Mouse (Mus musculus): ENCODE measurements around the gene Gfm2. TPM values are rescaled to one million over a fixed set of nuclear protein-coding genes. Genes with fewer than 3 reads are reported as not detected.

Gene Gfm2
- polyA plus RNA-seq, 1 experiment, result 20.9 TPM

DNA sequence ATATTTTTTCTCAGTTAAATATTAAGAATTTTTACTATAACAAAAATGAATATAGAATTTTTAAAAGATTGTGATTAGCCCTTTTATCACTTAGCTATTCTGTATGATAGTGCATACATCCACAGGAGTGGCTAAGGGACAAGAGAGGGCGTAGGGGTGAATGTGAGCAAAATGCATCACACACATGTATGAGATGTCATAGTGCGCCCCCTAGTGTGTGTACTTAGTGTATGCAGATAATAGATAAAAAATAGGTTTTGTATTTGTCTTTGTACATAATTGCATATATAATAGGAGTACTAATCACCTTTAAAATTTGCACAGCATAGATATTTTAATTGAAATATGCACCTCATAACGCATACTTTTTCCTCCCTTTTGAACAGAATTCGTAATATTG, 8.1 kb downstream of the Gfm2 start:
- Histone ChIP-seq H3K27me3 (ENCODE audit: control insufficient read depth, insufficient read depth, insufficient read length) (no peaks in the 10 kb centered on the region), H3K4me2 (ENCODE audit: low read depth) (no peak overlapping the region), H3ac (ENCODE audit: control insufficient read depth, insufficient read length) (no peak overlapping the region), H3K36me3 (ENCODE audit: control insufficient read depth, insufficient read depth) (peaks cover 53% of the 10 kb centered on the region), H3K4me3 (no peak overlapping the region), H3K79me2 (ENCODE audit: control insufficient read depth, insufficient read depth) (no peaks in the 10 kb centered on the region)
- TF ChIP-seq SRF (IDR thresholded peaks at IDR 0.05; ENCODE audit: control insufficient read depth, insufficient read length, low read depth) (no peak), MAX (IDR thresholded peaks at IDR 0.05; ENCODE audit: low read depth) (no peak), TCF3 (IDR thresholded peaks at IDR 0.05; ENCODE audit: insufficient read length, low read depth) (no peak), POLR2AphosphoS2 (IDR thresholded peaks at IDR 0.05; ENCODE audit: insufficient read length, low read depth) (no peak), CEBPB (IDR thresholded peaks at IDR 0.05; ENCODE audit: insufficient read depth, poor library complexity, severe bottlenecking) (no peak), MYOG (IDR thresholded peaks at IDR 0.05; ENCODE audit: control insufficient read depth in 1 of 3, insufficient read depth in 1 of 3, insufficient read length in 2 of 3, low read depth in 2 of 3) (no peak), REST (IDR thresholded peaks at IDR 0.05; ENCODE audit: insufficient read depth, insufficient read length) (no peak), POLR2A (IDR thresholded peaks at IDR 0.05; ENCODE audit: insufficient read length, low read depth) (no peak), MYOD1 (IDR thresholded peaks at IDR 0.05; ENCODE audit: control insufficient read depth in 1 of 3, insufficient read length in 2 of 3, low read depth in 2 of 3) (no peak), E2F4 (IDR thresholded peaks at IDR 0.05; ENCODE audit: insufficient read depth) (no peak), TCF12 (IDR thresholded peaks at IDR 0.05; ENCODE audit: insufficient read depth, poor library complexity, severe bottlenecking) (no peak), USF1 (IDR thresholded peaks at IDR 0.05; ENCODE audit: low read depth) (no peak)

DNA sequence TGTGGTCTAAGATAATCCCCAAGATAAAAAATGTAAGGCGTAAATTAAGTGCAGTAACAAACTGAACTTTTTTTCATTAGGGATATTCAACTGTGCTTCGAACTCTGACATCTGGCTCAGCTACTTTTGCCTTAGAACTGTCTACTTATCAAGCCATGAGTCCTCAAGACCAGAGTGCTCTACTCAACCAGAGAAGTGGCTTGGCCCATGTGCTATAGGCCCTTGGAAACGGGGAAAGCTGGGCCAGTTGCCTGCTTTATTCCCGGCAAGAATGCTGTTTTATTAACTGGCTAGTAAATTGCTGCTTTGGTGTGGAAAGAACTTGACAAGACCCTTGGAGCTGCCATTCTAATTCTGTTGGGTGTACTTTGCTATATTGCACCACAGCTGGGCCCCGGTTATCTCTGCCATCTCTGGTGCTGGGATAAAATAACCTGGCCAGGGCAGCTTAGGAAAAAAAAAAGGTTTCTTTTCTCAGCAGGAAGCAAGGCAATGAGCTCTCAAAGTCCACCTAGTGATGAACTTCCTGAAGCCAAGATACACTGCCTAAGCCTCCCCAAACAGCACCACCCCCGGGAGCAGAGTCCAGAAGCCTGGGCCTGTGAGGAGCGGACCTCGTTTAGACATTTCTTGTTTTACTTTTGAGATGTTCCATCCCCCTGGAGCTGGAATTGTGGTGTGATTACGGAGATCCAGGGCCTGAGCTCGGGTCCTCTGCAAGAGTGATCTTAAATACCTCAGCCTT, 38.0 kb downstream of the Gfm2 start:
- H3K36me3 ChIP-seq (ENCODE audit: control insufficient read depth, insufficient read depth), result peaks cover 54% of the 10 kb centered on the region
- no peaks in the 10 kb centered on the region for H3K27me3 ChIP-seq (ENCODE audit: control insufficient read depth, insufficient read depth, insufficient read length)
- no peak overlapping the region for H3ac ChIP-seq (ENCODE audit: control insufficient read depth, insufficient read length)
- H3K79me2 ChIP-seq (ENCODE audit: control insufficient read depth, insufficient read depth), result no peaks in the 10 kb centered on the region
- TF ChIP-seq MAX (IDR thresholded peaks at IDR 0.05; ENCODE audit: low read depth) (no peak), SRF (IDR thresholded peaks at IDR 0.05; ENCODE audit: control insufficient read depth, insufficient read length, low read depth) (no peak), E2F4 (IDR thresholded peaks at IDR 0.05; ENCODE audit: insufficient read depth) (no peak), MYOD1 (IDR thresholded peaks at IDR 0.05; ENCODE audit: control insufficient read depth in 1 of 3, insufficient read length in 2 of 3, low read depth in 2 of 3) (no peak), REST (IDR thresholded peaks at IDR 0.05; ENCODE audit: insufficient read depth, insufficient read length) (no peak), TCF3 (IDR thresholded peaks at IDR 0.05; ENCODE audit: insufficient read length, low read depth) (no peak), TCF12 (IDR thresholded peaks at IDR 0.05; ENCODE audit: insufficient read depth, poor library complexity, severe bottlenecking) (no peak), POLR2A (IDR thresholded peaks at IDR 0.05; ENCODE audit: insufficient read length, low read depth) (no peak), CEBPB (IDR thresholded peaks at IDR 0.05; ENCODE audit: insufficient read depth, poor library complexity, severe bottlenecking) (no peak), USF1 (IDR thresholded peaks at IDR 0.05; ENCODE audit: low read depth) (no peak), MYOG (IDR thresholded peaks at IDR 0.05; ENCODE audit: control insufficient read depth in 1 of 3, insufficient read depth in 1 of 3, insufficient read length in 2 of 3, low read depth in 2 of 3) (no peak)
- H3K4me2 ChIP-seq (ENCODE audit: low read depth), result no peak overlapping the region
- H3K4me3 ChIP-seq, result no peak overlapping the region

- no peaks in the 10 kb centered on the region for H3K27me3 ChIP-seq (ENCODE audit: control insufficient read depth, insufficient read depth, insufficient read length)
Observed at GRCm38 (mm10) chr13:97176731-97177130, 39.0 kb downstream of the Gfm2 start.

DNA sequence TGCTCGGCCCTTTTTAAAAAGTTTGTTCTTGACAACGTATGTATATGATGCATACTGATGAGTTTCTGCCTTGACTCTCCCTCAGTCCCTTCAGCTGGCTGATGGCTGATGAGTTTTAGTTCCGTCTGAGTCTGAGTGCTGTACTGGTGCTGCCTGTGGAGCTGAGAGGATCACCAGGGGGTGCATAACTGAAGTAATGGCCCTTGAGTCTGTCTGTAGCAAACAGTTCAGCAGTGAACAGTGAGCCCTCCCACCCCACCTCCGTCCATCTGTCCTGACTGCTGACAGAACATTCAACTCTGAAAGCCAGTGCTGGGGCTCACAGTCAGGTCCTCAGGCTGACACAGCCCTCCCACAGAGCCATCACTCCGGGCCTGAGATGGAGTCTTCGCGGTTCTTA, 41.2 kb downstream of the Gfm2 start:
- Histone ChIP-seq H3K36me3 (ENCODE audit: control insufficient read depth, insufficient read depth) (peaks cover 38% of the 10 kb centered on the region), H3K27me3 (ENCODE audit: control insufficient read depth, insufficient read depth, insufficient read length) (no peaks in the 10 kb centered on the region), H3K4me3 (no peak overlapping the region), H3ac (ENCODE audit: control insufficient read depth, insufficient read length) (no peak overlapping the region), H3K4me2 (ENCODE audit: low read depth) (no peak overlapping the region), H3K79me2 (ENCODE audit: control insufficient read depth, insufficient read depth) (no peaks in the 10 kb centered on the region)
- TF ChIP-seq SRF (IDR thresholded peaks at IDR 0.05; ENCODE audit: control insufficient read depth, insufficient read length, low read depth) (no peak), USF1 (IDR thresholded peaks at IDR 0.05; ENCODE audit: low read depth) (no peak), MAX (IDR thresholded peaks at IDR 0.05; ENCODE audit: low read depth) (no peak)

More at GRCm38 (mm10) chr13:97176731-97177130, 39.0 kb downstream of the Gfm2 start:
- Histone ChIP-seq H3K36me3 (ENCODE audit: control insufficient read depth, insufficient read depth) (peaks cover 55% of the 10 kb centered on the region), H3ac (ENCODE audit: control insufficient read depth, insufficient read length) (no peak overlapping the region), H3K4me3 (no peak overlapping the region), H3K79me2 (ENCODE audit: control insufficient read depth, insufficient read depth) (no peaks in the 10 kb centered on the region), H3K4me2 (ENCODE audit: low read depth) (no peak overlapping the region)
- no peak for TF ChIP-seq USF1 (IDR thresholded peaks at IDR 0.05; ENCODE audit: low read depth)
- no peak for TF ChIP-seq TCF12 (IDR thresholded peaks at IDR 0.05; ENCODE audit: insufficient read depth, poor library complexity, severe bottlenecking)
- TF ChIP-seq E2F4 (IDR thresholded peaks at IDR 0.05; ENCODE audit: insufficient read depth), result no peak
- TF ChIP-seq CEBPB (IDR thresholded peaks at IDR 0.05; ENCODE audit: insufficient read depth, poor library complexity, severe bottlenecking), result no peak
- no peak for TF ChIP-seq POLR2A (IDR thresholded peaks at IDR 0.05; ENCODE audit: insufficient read length, low read depth)

GRCm38 (mm10) chr13:97180113-97180828, 42.5 kb downstream of the Gfm2 start:
- no peak overlapping the region for H3K4me3 ChIP-seq
- no peak for TF ChIP-seq CEBPB (IDR thresholded peaks at IDR 0.05; ENCODE audit: insufficient read depth, poor library complexity, severe bottlenecking)
- TF ChIP-seq POLR2AphosphoS2 (IDR thresholded peaks at IDR 0.05; ENCODE audit: insufficient read length, low read depth), result no peak
- TF ChIP-seq TCF3 (IDR thresholded peaks at IDR 0.05; ENCODE audit: insufficient read length, low read depth), result no peak
- TF ChIP-seq TCF12 (IDR thresholded peaks at IDR 0.05; ENCODE audit: insufficient read depth, poor library complexity, severe bottlenecking), result no peak
- no peak for TF ChIP-seq MAX (IDR thresholded peaks at IDR 0.05; ENCODE audit: low read depth)
- no peak for TF ChIP-seq MYOG (IDR thresholded peaks at IDR 0.05; ENCODE audit: control insufficient read depth in 1 of 3, insufficient read depth in 1 of 3, insufficient read length in 2 of 3, low read depth in 2 of 3)
- no peak for TF ChIP-seq SRF (IDR thresholded peaks at IDR 0.05; ENCODE audit: control insufficient read depth, insufficient read length, low read depth)
- no peak for TF ChIP-seq E2F4 (IDR thresholded peaks at IDR 0.05; ENCODE audit: insufficient read depth)
- no peak for TF ChIP-seq REST (IDR thresholded peaks at IDR 0.05; ENCODE audit: insufficient read depth, insufficient read length)
- TF ChIP-seq USF1 (IDR thresholded peaks at IDR 0.05; ENCODE audit: low read depth), result no peak
- no peak for TF ChIP-seq MYOD1 (IDR thresholded peaks at IDR 0.05; ENCODE audit: control insufficient read depth in 1 of 3, insufficient read length in 2 of 3, low read depth in 2 of 3)
- TF ChIP-seq POLR2A (IDR thresholded peaks at IDR 0.05; ENCODE audit: insufficient read length, low read depth), result no peak
- no peak overlapping the region for H3K4me2 ChIP-seq (ENCODE audit: low read depth)
- no peaks in the 10 kb centered on the region for H3K27me3 ChIP-seq (ENCODE audit: control insufficient read depth, insufficient read depth, insufficient read length)
- H3K79me2 ChIP-seq (ENCODE audit: control insufficient read depth, insufficient read depth), result no peaks in the 10 kb centered on the region
- peaks cover 26% of the 10 kb centered on the region for H3K36me3 ChIP-seq (ENCODE audit: control insufficient read depth, insufficient read depth)
- no peak overlapping the region for H3ac ChIP-seq (ENCODE audit: control insufficient read depth, insufficient read length)
